Mouse (Mus musculus) embryonic fibroblast, embryonic 13.5 days (primary cell): Measurements from ENCODE around the gene Ebf1.

Experiments used
- CTCF ChIP-seq: IDR thresholded peaks from 2 replicates; pipeline ENCODE4 v1.5.1; 2011; ENCODE audit warnings: mild to moderate bottlenecking, control low read depth, low read length, moderate library complexity, borderline replicate concordance; ENCODE audit not compliant: insufficient read depth
- POLR2A ChIP-seq: IDR thresholded peaks from 2 replicates; pipeline ENCODE4 v1.6.1; 2011; ENCODE audit warnings: low read depth, mild to moderate bottlenecking, control low read depth, low read length, moderate library complexity

DNA sequence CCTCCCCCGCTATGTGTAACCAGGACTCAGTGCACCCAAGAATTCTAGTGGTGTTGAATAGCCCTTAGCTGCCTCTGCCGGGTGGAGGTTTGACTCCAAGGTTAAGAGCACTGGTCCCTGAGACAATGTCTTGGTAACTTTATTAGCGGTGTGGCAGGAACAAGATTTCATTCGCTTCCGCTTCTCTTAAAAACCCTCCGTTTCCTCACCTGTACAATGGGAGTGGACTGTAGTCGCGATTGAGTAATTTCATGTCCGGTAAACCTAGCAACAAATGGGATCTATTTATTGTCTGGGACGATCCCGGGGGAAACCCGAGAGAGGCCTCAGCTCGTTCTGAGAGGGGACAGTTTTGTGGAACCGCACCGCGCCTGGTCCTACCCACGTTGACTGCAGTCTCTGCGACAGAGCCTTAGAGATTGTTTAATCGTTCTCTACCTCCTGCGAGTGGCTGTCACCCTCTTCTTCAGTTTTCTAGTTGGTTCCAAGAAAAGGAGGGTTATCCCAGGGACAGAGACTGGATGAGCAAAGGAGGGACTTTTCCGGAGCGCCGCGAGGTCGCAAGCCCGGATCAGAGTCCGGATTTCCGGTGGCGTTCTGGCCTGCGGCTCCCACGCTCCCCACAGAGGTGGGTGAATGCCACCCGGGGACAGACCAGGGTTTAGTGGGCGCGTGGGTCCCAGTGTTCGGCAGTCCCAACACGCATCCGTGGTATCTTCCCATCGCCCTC is 4.3 kb upstream of the Ebf1 start:
- TF ChIP-seq CTCF (no peak), POLR2A (no peak)
